Mouse (Mus musculus): ENCODE measurements around the gene Slfn3. TPM values are rescaled to one million over a fixed set of nuclear protein-coding genes. Genes with fewer than 3 reads are reported as not detected.
"Not testable (repeated sequence)": the region's sequence is repeated elsewhere in the genome, so short reads cannot be mapped to it uniquely, and the experiment has no call there.

Gene Slfn3
- 1.0 and 2.2 TPM in 2 replicates for polyA plus RNA-seq (2015; fragmentation: Nextera tagmentation; extraction: Ambion mirVana)

GRCm38 (mm10) chr11:83191134-83191893 lies at the start of gene Slfn3:
Slfn3 (plus strand) TSS chr11:83191330.
- 61% methylated on average over 12 of the region's 12 CpGs for WGBS
- Histone ChIP-seq H3K4me2 (ENCODE audit: low read depth, low read length) (peak within 1 kb of the TSS; percentile 56), H3K9ac (ENCODE audit: low read length) (peak within 1 kb of the TSS; percentile 46; the same call in 1 of the 2 replicates), H3K4me1 (ENCODE audit: control insufficient read depth, insufficient read depth, low read length) (no peaks in the 10 kb centered on the region), H3K36me3 (ENCODE audit: control insufficient read depth, insufficient read depth) (no peaks in the 10 kb centered on the region), H3K4me3 (ENCODE audit: low read length) (peak within 1 kb of the TSS; percentile 43), H3K9me3 (replicated peaks; ENCODE audit: control insufficient read depth, low read length) (no peaks in the 10 kb centered on the region), H3K27me3 (ENCODE audit: control insufficient read depth, insufficient read depth, low read length) (no peaks in the 10 kb centered on the region), H3K27ac (ENCODE audit: low read length) (peak within 1 kb of the TSS; percentile 42)
- 0 out of 2 replicates have a peak, but pooled peaks have one; percentile 63 for ATAC-seq (replicated peaks; ENCODE audit: extremely low read depth, insufficient read depth, low FRiP score)

GRCm38 (mm10) chr11:83148939-83149338 lies 42.2 kb upstream of the Slfn3 start:
- not testable (repeated sequence) for H3K4me1 ChIP-seq (ENCODE audit: control insufficient read depth, insufficient read depth, low read length); H3K27ac ChIP-seq (ENCODE audit: low read length); H3K4me2 ChIP-seq (ENCODE audit: low read depth, low read length); H3K9ac ChIP-seq (ENCODE audit: low read length); H3K36me3 ChIP-seq (ENCODE audit: control insufficient read depth, insufficient read depth); ATAC-seq (replicated peaks; ENCODE audit: extremely low read depth, insufficient read depth, low FRiP score); H3K27me3 ChIP-seq (ENCODE audit: control insufficient read depth, insufficient read depth, low read length); H3K9me3 ChIP-seq (replicated peaks; ENCODE audit: control insufficient read depth, low read length); H3K4me3 ChIP-seq (ENCODE audit: low read length)
- WGBS: no CpG with 5 or more reads among the region's 1 CpGs

GRCm38 (mm10) chr11:83174948-83175539 lies 16.1 kb upstream of the Slfn3 start, which contains the start of gene Slfn4:
Slfn4 (plus strand) TSS chr11:83175186.
- WGBS: 83% methylated on average over 12 of the region's 12 CpGs
- H3K36me3 ChIP-seq (ENCODE audit: control insufficient read depth, insufficient read depth): no peaks in the 10 kb centered on the region
- H3K4me3 ChIP-seq (ENCODE audit: low read length): no peak within 1 kb of the TSS
- no peaks in the 10 kb centered on the region for H3K9me3 ChIP-seq (replicated peaks; ENCODE audit: control insufficient read depth, low read length)
- H3K9ac ChIP-seq (ENCODE audit: low read length): no peak within 1 kb of the TSS
- H3K4me2 ChIP-seq (ENCODE audit: low read depth, low read length): no peak within 1 kb of the TSS
- no peak for ATAC-seq (replicated peaks; ENCODE audit: extremely low read depth, insufficient read depth, low FRiP score)
- no peaks in the 10 kb centered on the region for H3K27me3 ChIP-seq (ENCODE audit: control insufficient read depth, insufficient read depth, low read length)
- no peak within 1 kb of the TSS for H3K27ac ChIP-seq (ENCODE audit: low read length)
- no peaks in the 10 kb centered on the region for H3K4me1 ChIP-seq (ENCODE audit: control insufficient read depth, insufficient read depth, low read length)

GRCm38 (mm10) chr11:83192001-83192400 lies 871 bp downstream of the Slfn3 start:
- H3K27ac ChIP-seq (ENCODE audit: low read length): no peak overlapping the region; the same call in 1 of the 2 replicates
- H3K4me3 ChIP-seq (ENCODE audit: low read length): peak overlapping the region; percentile 43
- ATAC-seq (replicated peaks; ENCODE audit: extremely low read depth, insufficient read depth, low FRiP score): peak; percentile 58
- H3K9ac ChIP-seq (ENCODE audit: low read length): peak overlapping the region; percentile 46; the same call in 1 of the 2 replicates
- 39% methylated on average over 3 of the region's 3 CpGs for WGBS
- H3K4me1 ChIP-seq (ENCODE audit: control insufficient read depth, insufficient read depth, low read length): no peaks in the 10 kb centered on the region
- H3K27me3 ChIP-seq (ENCODE audit: control insufficient read depth, insufficient read depth, low read length): no peaks in the 10 kb centered on the region
- H3K9me3 ChIP-seq (replicated peaks; ENCODE audit: control insufficient read depth, low read length): no peaks in the 10 kb centered on the region
- peak overlapping the region; percentile 56 for H3K4me2 ChIP-seq (ENCODE audit: low read depth, low read length)
- no peaks in the 10 kb centered on the region for H3K36me3 ChIP-seq (ENCODE audit: control insufficient read depth, insufficient read depth)

- no peaks in the 10 kb centered on the region for H3K4me1 ChIP-seq (ENCODE audit: control insufficient read depth, insufficient read depth, low read length)
- H3K27ac ChIP-seq (ENCODE audit: low read length): no peak overlapping the region
- H3K4me3 ChIP-seq (ENCODE audit: low read length): no peak overlapping the region
- ATAC-seq (replicated peaks; ENCODE audit: extremely low read depth, insufficient read depth, low FRiP score): no peak
- H3K9ac ChIP-seq (ENCODE audit: low read length): no peak overlapping the region
- H3K9me3 ChIP-seq (replicated peaks; ENCODE audit: control insufficient read depth, low read length): no peaks in the 10 kb centered on the region
- H3K4me2 ChIP-seq (ENCODE audit: low read depth, low read length): no peak overlapping the region
- H3K27me3 ChIP-seq (ENCODE audit: control insufficient read depth, insufficient read depth, low read length): no peaks in the 10 kb centered on the region
- no peaks in the 10 kb centered on the region for H3K36me3 ChIP-seq (ENCODE audit: control insufficient read depth, insufficient read depth)
Observed at GRCm38 (mm10) chr11:83205002-83205401, 13.9 kb downstream of the Slfn3 start.

- Histone ChIP-seq H3K36me3 (ENCODE audit: control insufficient read depth, insufficient read depth) (no peaks in the 10 kb centered on the region), H3K4me2 (ENCODE audit: low read depth, low read length) (no peak overlapping the region), H3K9me3 (replicated peaks; ENCODE audit: control insufficient read depth, low read length) (no peaks in the 10 kb centered on the region), H3K27ac (ENCODE audit: low read length) (no peak overlapping the region), H3K4me3 (ENCODE audit: low read length) (no peak overlapping the region), H3K4me1 (ENCODE audit: control insufficient read depth, insufficient read depth, low read length) (no peaks in the 10 kb centered on the region), H3K27me3 (ENCODE audit: control insufficient read depth, insufficient read depth, low read length) (no peaks in the 10 kb centered on the region), H3K9ac (ENCODE audit: low read length) (no peak overlapping the region)
- WGBS: 61% methylated on average over 1 of the region's 1 CpGs
- no peak for ATAC-seq (replicated peaks; ENCODE audit: extremely low read depth, insufficient read depth, low FRiP score)
Observed at GRCm38 (mm10) chr11:83216119-83216518, 25.0 kb downstream of the Slfn3 start.

- H3K9me3 ChIP-seq (replicated peaks; ENCODE audit: control insufficient read depth, low read length): no peaks in the 10 kb centered on the region
- no peak overlapping the region for H3K9ac ChIP-seq (ENCODE audit: low read length)
- ATAC-seq (replicated peaks; ENCODE audit: extremely low read depth, insufficient read depth, low FRiP score): no peak
- H3K4me1 ChIP-seq (ENCODE audit: control insufficient read depth, insufficient read depth, low read length): no peaks in the 10 kb centered on the region
- H3K27ac ChIP-seq (ENCODE audit: low read length): no peak overlapping the region
- H3K27me3 ChIP-seq (ENCODE audit: control insufficient read depth, insufficient read depth, low read length): no peaks in the 10 kb centered on the region
- WGBS: 70% methylated on average over 1 of the region's 1 CpGs
- no peak overlapping the region for H3K4me2 ChIP-seq (ENCODE audit: low read depth, low read length)
- H3K36me3 ChIP-seq (ENCODE audit: control insufficient read depth, insufficient read depth): no peaks in the 10 kb centered on the region
- no peak overlapping the region for H3K4me3 ChIP-seq (ENCODE audit: low read length)
Observed at GRCm38 (mm10) chr11:83221328-83221877, 30.3 kb downstream of the Slfn3 start.

- Histone ChIP-seq H3K36me3 (ENCODE audit: control insufficient read depth, insufficient read depth) (no peaks in the 10 kb centered on the region), H3K27ac (ENCODE audit: low read length) (no peak overlapping the region), H3K4me2 (ENCODE audit: low read depth, low read length) (0 out of 2 replicates have a peak overlapping the region, but pooled peaks have one; percentile 6), H3K9ac (ENCODE audit: low read length) (no peak overlapping the region), H3K9me3 (replicated peaks; ENCODE audit: control insufficient read depth, low read length) (no peaks in the 10 kb centered on the region), H3K4me3 (ENCODE audit: low read length) (peak overlapping the region; percentile 33), H3K27me3 (ENCODE audit: control insufficient read depth, insufficient read depth, low read length) (no peaks in the 10 kb centered on the region), H3K4me1 (ENCODE audit: control insufficient read depth, insufficient read depth, low read length) (no peaks in the 10 kb centered on the region)
- 64% methylated on average over 7 of the region's 7 CpGs for WGBS
- no peak for ATAC-seq (replicated peaks; ENCODE audit: extremely low read depth, insufficient read depth, low FRiP score)
Observed at GRCm38 (mm10) chr11:83223367-83223766, 32.2 kb downstream of the Slfn3 start.

- Histone ChIP-seq H3K4me3 (ENCODE audit: low read length) (peak overlapping the region; percentile 33), H3K4me2 (ENCODE audit: low read depth, low read length) (0 out of 2 replicates have a peak overlapping the region, but pooled peaks have one; percentile 6)
- 67% methylated on average over 5 of the region's 5 CpGs for WGBS
- not testable (repeated sequence) for H3K4me1 ChIP-seq (ENCODE audit: control insufficient read depth, insufficient read depth, low read length); H3K9ac ChIP-seq (ENCODE audit: low read length); H3K27me3 ChIP-seq (ENCODE audit: control insufficient read depth, insufficient read depth, low read length); H3K27ac ChIP-seq (ENCODE audit: low read length); ATAC-seq (replicated peaks; ENCODE audit: extremely low read depth, insufficient read depth, low FRiP score); H3K36me3 ChIP-seq (ENCODE audit: control insufficient read depth, insufficient read depth); H3K9me3 ChIP-seq (replicated peaks; ENCODE audit: control insufficient read depth, low read length)
Observed at GRCm38 (mm10) chr11:83223793-83224192, 32.7 kb downstream of the Slfn3 start.

Measured in heart, embryonic 16.5 days (tissue).